Mouse (Mus musculus) frontal cortex, postnatal 25 days (tissue): ENCODE measurements around the gene Ccdc40.
"Not testable (repeated sequence)": the region's sequence is repeated elsewhere in the genome, so short reads cannot be mapped to it uniquely, and the experiment has no call there.

Experiments used
- DNase-seq, 2 experiments: peaks; one replicate each; pipeline ENCODE4 v3.0.0; 2022; ENCODE audit warnings: low spot score in 2 of 2

Ccdc40 gene

DNA sequence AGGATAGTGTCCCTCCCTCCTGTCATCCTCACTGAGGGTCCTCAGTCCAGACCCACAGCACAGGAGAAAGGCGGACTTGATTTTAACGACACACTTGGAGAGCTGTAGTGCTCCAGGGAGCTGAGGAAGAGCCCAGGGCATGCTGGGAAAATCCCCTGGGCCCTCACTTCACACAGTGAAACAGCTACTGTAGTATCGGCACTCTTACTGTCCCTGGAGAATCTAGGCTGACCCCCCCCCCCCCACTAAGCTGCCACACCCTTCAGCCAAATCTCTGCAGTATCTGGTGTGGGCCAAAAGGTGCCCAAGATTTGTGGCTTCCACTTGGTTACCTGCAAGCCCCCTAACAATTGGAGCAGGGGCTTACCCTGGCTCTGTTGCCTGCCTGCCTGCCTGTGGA, 8.6 kb downstream of the Ccdc40 start:
- no peak for DNase-seq

DNA sequence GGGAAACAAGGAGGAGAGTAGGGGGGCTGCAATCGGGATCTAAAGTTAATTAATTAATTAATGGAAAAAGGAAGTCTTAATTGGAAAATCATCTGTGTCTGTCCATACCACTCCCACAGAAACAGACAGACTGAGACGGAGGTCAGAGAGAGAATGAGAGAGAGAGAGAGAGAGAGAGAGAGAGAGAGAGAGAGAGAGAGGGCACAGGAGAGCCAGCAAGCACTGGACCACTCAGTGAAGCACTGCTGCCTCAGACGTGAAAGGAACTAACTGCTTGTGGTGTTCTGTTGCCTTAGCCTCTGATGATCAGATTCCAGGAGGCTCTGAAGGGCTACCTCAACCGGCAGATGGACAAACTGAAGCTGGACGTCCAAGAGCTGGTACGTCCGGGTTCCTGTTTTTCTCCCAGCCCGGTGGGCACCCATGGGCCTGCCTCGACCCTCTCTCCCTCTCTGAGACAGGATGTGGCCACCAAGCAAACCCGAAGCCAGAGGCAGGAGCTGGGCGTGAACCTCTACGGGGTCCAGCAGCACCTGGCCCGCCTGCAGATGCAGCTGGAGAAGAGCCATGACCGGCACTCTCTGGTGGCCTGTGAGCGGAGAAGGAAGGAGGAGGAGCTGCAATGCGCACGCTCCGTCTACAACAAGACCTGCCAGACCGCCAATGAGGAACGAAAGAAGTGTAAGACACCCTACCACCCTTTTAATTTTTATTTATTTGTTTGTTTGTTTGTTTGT, 9.4 kb downstream of the Ccdc40 start:
- DNase-seq = no peak

DNA sequence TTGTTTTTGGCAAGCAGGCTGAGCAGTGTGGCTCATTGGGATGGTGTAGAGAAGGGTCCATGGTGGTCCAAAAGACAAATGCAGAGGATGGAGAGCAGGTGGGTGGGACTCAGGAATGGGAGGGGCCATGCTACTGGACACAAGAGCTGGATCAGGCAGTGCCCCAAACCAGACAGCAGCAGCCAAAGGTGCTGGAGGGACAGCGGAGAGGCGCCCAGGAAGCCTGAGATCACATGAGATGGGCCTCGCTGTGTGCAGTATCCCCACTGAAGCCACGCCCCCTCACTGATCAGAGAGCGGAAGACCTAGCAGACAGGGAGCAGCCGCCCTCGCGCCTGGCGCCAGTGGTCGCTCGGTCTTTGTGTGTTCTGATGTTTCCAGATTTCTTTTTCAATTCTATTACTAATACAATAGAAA, 9.9 kb downstream of the Ccdc40 start:
- DNase-seq = no peak

DNA sequence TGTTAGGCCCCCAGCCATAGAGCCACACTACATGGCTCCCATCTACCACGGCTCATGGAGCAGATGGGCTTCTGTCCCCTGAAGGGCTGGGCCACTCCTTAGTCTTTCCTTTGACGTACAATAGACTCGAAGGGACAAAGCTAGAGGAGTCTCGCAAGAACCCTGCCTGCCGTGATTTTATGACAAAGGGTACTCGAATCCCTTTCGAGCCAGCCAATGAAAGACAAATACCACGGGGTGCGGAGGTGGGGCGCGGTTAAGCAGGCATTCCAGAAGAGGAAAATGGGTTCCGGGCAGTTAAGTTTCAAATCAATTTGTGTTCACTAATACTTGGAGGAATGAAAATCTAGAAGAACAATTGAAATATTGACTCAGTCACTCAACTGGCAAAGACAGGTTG, 11.1 kb downstream of the Ccdc40 start:
- no peak for DNase-seq

DNA sequence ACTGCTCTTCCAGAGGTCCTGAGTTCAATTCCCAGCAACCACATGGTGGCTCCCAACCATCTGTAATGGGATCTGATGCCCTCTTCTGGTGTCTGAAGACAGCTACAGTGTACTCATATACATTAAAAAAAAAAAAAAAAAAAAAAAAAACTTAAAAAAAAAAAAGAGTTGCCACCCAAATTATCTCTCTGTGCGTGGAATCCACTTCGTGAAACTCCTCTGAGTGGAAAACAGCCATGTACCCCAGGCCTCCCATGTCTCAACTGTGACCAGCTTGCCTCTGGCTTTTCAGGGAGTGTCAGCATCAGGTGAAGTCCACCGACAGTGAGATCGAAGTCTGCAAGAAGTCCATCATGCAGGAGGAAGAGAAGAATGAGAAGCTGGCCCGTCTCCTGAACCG, 17.2 kb downstream of the Ccdc40 start:
- DNase-seq = not testable (repeated sequence)

DNA sequence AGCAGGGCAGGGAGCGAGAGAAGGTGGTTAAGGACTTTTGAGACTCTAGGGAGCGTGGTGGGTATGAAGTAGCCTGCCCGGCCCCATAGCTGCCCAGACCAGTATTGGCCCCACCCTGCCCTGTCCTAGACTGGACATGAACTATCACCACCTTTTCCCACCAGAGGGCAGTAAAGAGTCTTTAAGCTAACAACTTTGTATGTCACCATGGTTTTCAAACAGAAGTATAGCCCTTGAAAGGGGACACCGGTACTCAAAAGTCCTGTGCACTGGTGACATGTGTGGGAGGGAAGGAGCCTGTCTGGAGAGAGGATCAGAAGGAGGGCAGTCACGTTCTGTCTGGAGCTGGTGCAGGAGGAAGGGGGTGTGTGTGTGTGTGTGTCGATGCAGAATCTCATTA, 20.6 kb downstream of the Ccdc40 start:
- peak in 1 of 2 experiments; percentile 23 for DNase-seq

DNA sequence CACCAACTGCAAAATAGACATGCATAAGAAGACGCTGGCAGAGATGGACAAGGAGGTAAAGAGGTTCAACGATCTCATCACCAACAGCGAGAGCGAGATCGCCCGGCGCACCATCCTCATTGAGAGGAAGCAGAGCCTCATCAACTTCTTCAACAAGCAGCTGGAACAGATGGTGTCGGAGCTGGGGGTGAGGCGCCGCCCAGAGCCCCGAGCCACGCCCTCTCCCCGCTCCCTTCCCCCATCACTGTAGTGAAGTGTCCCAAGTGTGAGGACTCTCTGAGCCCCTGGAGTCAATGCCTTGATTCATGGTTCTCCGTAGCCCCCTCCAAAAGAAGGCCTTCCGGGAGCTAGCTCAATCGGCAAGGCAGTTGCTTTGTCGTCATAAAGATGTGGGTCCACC, 22.6 kb downstream of the Ccdc40 start:
- no peak for DNase-seq

GRCm38 (mm10) chr11:119252854-119253541, 24.6 kb downstream of the Ccdc40 start:
- no peak for DNase-seq

DNA sequence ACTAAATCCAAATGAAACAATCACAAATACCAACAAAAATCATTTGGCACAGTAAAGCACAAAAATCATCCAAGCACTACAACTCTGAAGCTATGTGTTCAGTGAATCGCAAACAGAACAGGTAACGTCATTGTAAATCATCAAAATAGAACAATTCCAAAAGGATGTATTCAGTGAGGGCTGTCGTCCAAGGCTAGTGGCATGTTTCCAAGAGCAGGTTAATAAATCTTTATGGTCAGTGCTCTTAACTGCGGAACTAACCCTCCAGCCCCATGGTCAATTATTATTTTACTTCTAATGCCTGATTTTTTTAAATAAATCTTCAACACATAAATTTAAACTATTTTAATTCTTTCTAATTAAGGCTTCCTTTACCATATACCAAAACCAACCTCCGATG, 28.2 kb downstream of the Ccdc40 start:
- not testable (repeated sequence) for DNase-seq

DNA sequence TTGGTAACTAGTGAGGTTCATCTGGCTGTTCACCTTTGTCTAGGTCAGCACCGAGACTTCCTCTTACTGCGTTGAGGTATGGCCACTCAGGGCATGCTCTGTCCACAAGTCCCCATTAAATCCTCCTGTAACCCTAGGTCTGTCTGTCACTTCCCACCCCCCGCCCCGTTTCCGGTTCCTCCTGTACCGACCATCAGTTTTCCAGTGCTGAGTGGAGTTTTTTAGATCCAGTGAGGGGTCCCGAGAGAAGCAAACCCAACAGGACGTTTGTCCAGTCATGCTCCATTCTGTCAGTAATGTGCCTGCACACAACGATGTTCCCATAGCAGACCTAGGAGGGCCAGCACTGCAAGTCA, 29.8 kb downstream of the Ccdc40 start:
- DNase-seq = no peak

GRCm38 (mm10) chr11:119258572-119259322, 30.4 kb downstream of the Ccdc40 start:
- peak; percentile 41 to 42 for DNase-seq

DNA sequence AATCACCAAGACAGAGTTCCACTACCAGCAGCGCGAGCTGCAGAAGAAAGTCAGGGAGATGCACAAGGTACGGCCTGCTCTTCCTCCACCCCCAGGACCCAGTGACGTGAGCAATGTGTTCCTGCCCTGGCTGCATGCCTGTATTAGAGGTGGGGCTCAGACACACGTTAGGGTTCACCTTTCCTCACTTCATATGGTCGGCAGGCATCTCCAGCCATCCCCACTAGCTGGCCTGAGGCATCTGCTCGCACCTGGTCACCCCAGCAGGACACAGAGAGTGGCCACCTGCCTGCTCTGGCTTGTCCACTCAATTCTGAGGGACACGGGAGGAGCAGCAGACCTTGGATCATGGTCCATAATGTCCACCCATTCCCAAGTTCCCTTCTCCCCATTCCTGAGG, 31.6 kb downstream of the Ccdc40 start:
- no peak for DNase-seq

DNA sequence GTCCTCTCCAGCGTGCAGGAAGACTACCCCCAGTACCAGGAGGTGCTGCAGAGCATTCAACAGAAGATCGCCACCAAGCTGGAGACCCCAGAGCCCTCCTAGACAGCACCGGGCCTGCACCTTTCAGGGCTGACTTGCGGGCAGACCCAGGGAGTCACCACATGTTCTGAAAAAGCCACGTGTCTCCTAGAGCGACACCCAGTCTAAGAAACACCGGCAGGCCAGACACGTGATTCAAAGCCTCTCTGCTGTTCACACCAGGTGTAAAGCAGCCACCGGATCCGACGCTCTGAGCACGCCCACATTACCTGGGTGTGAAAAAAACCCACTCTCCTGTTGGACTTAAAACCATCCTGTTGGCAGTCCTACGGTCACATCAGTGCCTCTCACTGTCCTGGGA, 36.0 kb downstream of the Ccdc40 start:
- no peak for DNase-seq

DNA sequence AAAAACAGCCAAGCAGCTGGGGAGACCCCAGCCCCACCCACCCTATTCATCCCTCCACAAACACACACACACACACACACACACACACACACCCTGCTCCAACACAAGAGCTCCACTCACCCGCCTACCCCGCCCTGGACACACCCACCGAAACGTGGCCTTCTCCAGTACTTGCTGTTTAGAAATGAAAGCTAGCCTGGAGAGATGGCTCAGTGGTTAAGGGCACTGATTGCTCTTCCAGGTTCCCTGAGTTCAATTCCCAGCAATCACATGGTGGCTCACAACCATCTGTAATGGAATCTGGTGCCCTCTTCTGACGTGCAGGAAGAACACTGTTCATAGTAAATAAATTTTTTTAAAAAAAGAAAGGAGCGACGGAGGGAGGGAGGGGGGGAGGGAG, 37.4 kb downstream of the Ccdc40 start:
- no peak for DNase-seq

GRCm38 (mm10) chr11:119267241-119267674, 38.9 kb downstream of the Ccdc40 start:
- no peak for DNase-seq

DNA sequence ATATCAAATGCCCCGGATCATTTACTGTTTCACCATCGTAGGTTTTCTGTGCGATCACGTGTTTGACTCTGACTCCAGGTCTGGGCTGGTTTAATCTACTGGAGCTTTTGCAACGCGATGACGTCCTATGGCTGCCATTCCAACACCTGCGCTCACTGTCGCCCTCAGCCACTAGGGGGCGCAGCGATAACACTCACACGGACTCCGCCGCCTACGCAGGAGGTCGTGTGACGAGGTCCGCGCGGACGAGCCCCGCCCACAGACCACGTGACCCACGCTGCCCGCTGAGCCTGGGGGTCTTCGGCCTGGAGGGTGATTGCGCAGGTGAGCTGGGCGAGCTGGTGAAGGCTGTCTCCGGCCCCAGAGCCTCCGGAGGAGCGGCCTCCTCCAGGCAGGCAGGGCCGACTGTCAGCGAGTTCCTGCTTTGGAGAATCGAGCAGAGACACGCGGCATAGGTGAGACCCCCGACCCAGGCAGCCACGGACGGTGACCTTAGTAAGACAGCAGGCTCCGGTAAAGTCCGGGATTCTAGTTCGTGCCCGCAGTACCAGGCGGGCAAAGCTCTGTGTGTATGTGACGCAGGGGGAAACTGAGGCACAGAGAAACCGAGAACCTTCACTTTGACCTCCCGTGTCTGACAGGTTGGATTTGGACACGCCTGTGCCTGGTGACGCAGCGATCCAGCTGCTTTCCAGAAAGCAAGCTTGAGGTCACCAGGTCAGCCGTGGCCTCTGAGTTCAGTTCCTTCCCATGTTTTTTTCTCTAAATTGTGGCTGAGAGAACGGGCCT, 39.6 kb downstream of the Ccdc40 start, which contains the start of gene Gaa:
Gene Gaa, plus strand, starts transcription at position 120 of the 789 bp plus-strand sequence.
- DNase-seq = peak; percentile 96 to 98

DNA sequence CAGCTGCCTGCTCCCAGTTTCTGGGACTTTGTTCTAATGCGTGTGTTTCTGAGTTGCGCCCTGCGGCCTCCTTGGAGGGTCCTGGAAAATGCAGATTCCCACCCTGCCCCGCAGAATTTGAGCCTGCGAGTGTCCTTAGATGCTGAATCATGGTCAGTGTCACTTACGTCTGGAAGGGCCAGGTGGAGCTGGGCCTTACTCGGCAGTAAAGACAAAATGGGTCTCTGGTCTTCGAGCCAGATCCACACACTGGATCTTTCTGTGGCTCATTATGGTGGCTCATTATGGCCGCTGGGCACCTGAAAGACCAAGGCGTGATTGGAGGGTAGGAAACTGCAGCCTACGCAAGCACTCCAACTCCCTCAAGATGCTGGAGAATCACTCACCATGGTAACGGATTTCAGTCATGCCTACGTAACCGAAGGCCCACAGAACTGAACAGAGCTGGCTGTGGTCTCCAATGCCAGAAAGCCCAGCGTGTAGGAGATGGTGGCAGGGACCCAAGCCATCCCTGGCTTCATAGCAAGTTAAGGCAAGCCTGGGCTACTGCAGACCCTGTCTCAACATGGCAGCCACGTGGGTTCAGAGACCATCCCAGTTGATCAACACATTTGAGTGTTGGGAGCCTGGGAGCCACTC, 40.3 kb downstream of the Ccdc40 start:
- DNase-seq = peak; percentile 36 to 56

GRCm38 (mm10) chr11:119272492-119272891, 44.1 kb downstream of the Ccdc40 start:
- not testable (repeated sequence) for DNase-seq

DNA sequence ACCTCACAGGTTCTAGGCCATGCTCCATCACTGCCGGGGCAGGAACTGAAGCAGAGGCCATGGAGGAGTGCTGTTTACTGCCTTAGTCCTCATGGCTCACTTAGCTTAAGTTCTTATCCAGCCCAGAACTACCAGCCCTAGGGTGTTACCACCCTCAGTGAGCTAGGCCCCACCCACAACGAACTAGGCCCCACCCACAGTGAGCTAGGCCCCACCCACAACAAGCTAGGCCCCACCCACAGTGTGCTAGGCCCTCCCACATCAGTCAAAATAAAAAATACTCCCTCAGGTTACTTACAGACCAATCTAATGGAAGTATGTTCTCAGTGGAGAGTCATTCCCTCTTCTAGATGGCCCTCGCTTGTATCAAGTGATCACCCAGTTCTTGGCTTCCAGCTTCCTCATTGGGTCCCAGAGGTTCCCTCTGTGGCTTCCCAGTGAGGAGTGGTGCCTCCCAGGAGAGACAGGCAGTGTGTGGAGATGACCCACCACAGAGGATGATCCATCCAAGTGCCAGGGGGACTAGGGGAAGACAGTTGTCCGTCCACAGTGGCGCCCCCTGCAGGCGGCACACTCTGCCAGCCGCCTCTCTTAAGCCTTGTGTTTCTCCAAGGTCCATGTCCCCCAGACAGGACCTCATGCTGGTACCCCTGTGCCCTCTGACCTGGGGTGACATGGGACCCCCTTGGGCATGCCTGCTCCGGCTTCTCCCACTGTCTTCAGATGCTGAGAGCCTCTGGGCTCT, 45.0 kb downstream of the Ccdc40 start:
- no peak for DNase-seq

- no peak for DNase-seq
These were observed 52.7 kb downstream of the Ccdc40 start for GRCm38 (mm10) chr11:119281030-119281429.
